Mouse (Mus musculus) ES-E14 (cell line): ENCODE results near the gene Smarca5. TPM values are rescaled to one million over a fixed set of nuclear protein-coding genes. Genes with fewer than 3 reads are reported as not detected.

Source experiments
- DNase-seq: peaks from one replicate; pipeline ENCODE4 v3.0.0-alpha.2; 2013; ENCODE audit warnings: low read depth, low spot score
- H3K27ac ChIP-seq: 2 replicates; pipeline ENCODE4 v1.5.1; 2012; ENCODE audit warnings: low read depth, mild to moderate bottlenecking, low read length, moderate library complexity, mixed read lengths; ENCODE audit not compliant: poor library complexity, insufficient read depth, severe bottlenecking
- H3K36me3 ChIP-seq: 2 replicates; pipeline ENCODE4 v1.6.1; 2012; ENCODE audit warnings: mild to moderate bottlenecking, low read length, moderate library complexity, mixed read lengths; ENCODE audit not compliant: control insufficient read depth, poor library complexity, insufficient read depth, severe bottlenecking
- H3K4me1 ChIP-seq, 2 experiments: fragments of 150-350 bp in 1 of 2; sonication (generic) in 1 of 2; 2 replicates each; pipeline ENCODE4 v1.6.1; 2012; ENCODE audit warnings: low read length in 2 of 2, mild to moderate bottlenecking in 1 of 2, mixed read lengths in 1 of 2; ENCODE audit not compliant: control insufficient read depth in 2 of 2, insufficient read depth in 2 of 2, poor library complexity in 1 of 2
- H3K4me3 ChIP-seq, 2 experiments: fragments of 150-350 bp in 1 of 2; sonication (generic) in 1 of 2; 2 replicates each; pipeline ENCODE4 v1.5.1; 2012; ENCODE audit warnings: low read length in 2 of 2, low read depth in 1 of 2, mild to moderate bottlenecking in 1 of 2, mixed read lengths in 1 of 2; ENCODE audit not compliant: insufficient read depth in 1 of 2, poor library complexity in 1 of 2, severe bottlenecking in 1 of 2
- H3K9ac ChIP-seq: 2 replicates; pipeline ENCODE4 v1.6.1; 2012; ENCODE audit warnings: low read depth, mild to moderate bottlenecking, low read length, mixed read lengths; ENCODE audit not compliant: poor library complexity, insufficient read depth, severe bottlenecking
- H3K9me3 ChIP-seq: fragments of 150-350 bp; sonication (generic); 2 replicates; pipeline ENCODE4 v1.6.1; 2012; ENCODE audit warnings: low read depth, mild to moderate bottlenecking, low read length; ENCODE audit not compliant: control insufficient read depth, insufficient read depth
- CHD2 ChIP-seq: IDR thresholded peaks from 2 replicates; pipeline ENCODE4 v1.6.1; 2014; ENCODE audit warnings: mild to moderate bottlenecking, low read depth, low read length, inconsistent platforms
- HCFC1 ChIP-seq: IDR thresholded peaks from 2 replicates; pipeline ENCODE4 v1.6.1; 2012; ENCODE audit warnings: low read length, inconsistent platforms, borderline replicate concordance; ENCODE audit not compliant: insufficient read depth
- MAFK ChIP-seq: IDR thresholded peaks from 2 replicates; pipeline ENCODE4 v1.6.1; 2014; ENCODE audit warnings: mild to moderate bottlenecking, low read depth, low read length, inconsistent platforms; ENCODE audit not compliant: insufficient read depth
- ZC3H11A ChIP-seq: IDR thresholded peaks from 2 replicates; pipeline ENCODE4 v1.6.1; 2012; ENCODE audit warnings: low read depth, mild to moderate bottlenecking, inconsistent platforms, low read length, borderline replicate concordance
- ZNF384 ChIP-seq: IDR thresholded peaks from 2 replicates; pipeline ENCODE4 v1.6.1; 2012; ENCODE audit warnings: low read depth, low read length, inconsistent platforms
- in situ Hi-C, 2 experiments: fragments of 600-800 bp; cut with MboI; formaldehyde crosslinking; loops; one replicate each; pipeline ENCODE4 v1.15.1; 2025; ENCODE audit warnings: low sequenced_read_pairs in 2 of 2, inconsistent platforms in 1 of 2; ENCODE audit not compliant: unreplicated experiment in 2 of 2
- total RNA-seq: library from RNA; depleted of rRNA; stranded (reverse); fragments of 300-350 nt; gene quantifications from 2 replicates; pipeline ENCODE4 v1.2.3, GENCODE M21; 2012

Smarca5 gene
- total RNA-seq, 1 experiment = 103 TPM

GRCm38 (mm10) chr8:80738046-80738387 is 1.3 kb downstream of the Smarca5 start:
- TF ChIP-seq MAFK (no peak), HCFC1 (0 out of 2 replicates have a peak, but pooled peaks have one; percentile 14)
- H3K4me3 ChIP-seq = peak overlapping the region; percentile 79 to 85
- DNase-seq = no peak
- in situ Hi-C loops = loop anchor here in 1 of 2 experiments (25.0 kb wide), 1 partner anchor 1051 kb away; no protein-coding TSS in a partner anchor
- H3K9me3 ChIP-seq = no peaks in the 10 kb centered on the region
- H3K9ac ChIP-seq = peak overlapping the region; percentile 83
- peak overlapping the region; percentile 80 for H3K27ac ChIP-seq
- H3K4me1 ChIP-seq = peaks cover 2 to 6% of the 10 kb centered on the region in 2 experiments; a peak in 3 of 4 replicates
- H3K36me3 ChIP-seq = peaks cover 6% of the 10 kb centered on the region

GRCm38 (mm10) chr8:80732326-80732725 is 7.0 kb downstream of the Smarca5 start:
- DNase-seq = no peak
- in situ Hi-C loops = loop anchor here in 1 of 2 experiments (25.0 kb wide), 1 partner anchor 1045 kb away; no protein-coding TSS in a partner anchor
- Histone ChIP-seq H3K9me3 (no peaks in the 10 kb centered on the region), H3K36me3 (peaks cover 10% of the 10 kb centered on the region), H3K4me1 (peaks cover 0 to 5% of the 10 kb centered on the region in 2 experiments; a peak in 1 of 4 replicates), H3K27ac (no peak overlapping the region), H3K9ac (no peak overlapping the region), H3K4me3 (no peak overlapping the region)
- no peak for TF ChIP-seq HCFC1
- no peak for TF ChIP-seq ZNF384
- TF ChIP-seq CHD2 = no peak
- TF ChIP-seq MAFK = no peak
- TF ChIP-seq ZC3H11A = no peak

- DNase-seq = no peak
- in situ Hi-C loops = no loop called here
- Histone ChIP-seq H3K9me3 (no peaks in the 10 kb centered on the region), H3K4me3 (no peak overlapping the region), H3K4me1 (peaks cover 0 to 3% of the 10 kb centered on the region in 2 experiments; a peak in 1 of 4 replicates), H3K27ac (no peak overlapping the region), H3K36me3 (peaks cover 8% of the 10 kb centered on the region), H3K9ac (no peak overlapping the region)
- TF ChIP-seq ZNF384 (no peak), ZC3H11A (no peak), MAFK (no peak), HCFC1 (no peak), CHD2 (no peak)
Measured at GRCm38 (mm10) chr8:80714461-80714860, 24.8 kb downstream of the Smarca5 start.

- Histone ChIP-seq H3K9ac (no peak overlapping the region), H3K27ac (no peak overlapping the region), H3K4me1 (peaks cover 0 to 3% of the 10 kb centered on the region in 2 experiments; a peak in 1 of 4 replicates), H3K36me3 (peaks cover 19% of the 10 kb centered on the region), H3K9me3 (no peaks in the 10 kb centered on the region), H3K4me3 (no peak overlapping the region)
- DNase-seq = peak; percentile 41
- in situ Hi-C loops = no loop called here
- TF ChIP-seq ZNF384 (peak; percentile 76; the same call in 1 of the 2 replicates), HCFC1 (no peak)
Measured at GRCm38 (mm10) chr8:80710670-80711400, 28.5 kb downstream of the Smarca5 start.

GRCm38 (mm10) chr8:80688141-80688540 is 51.2 kb downstream of the Smarca5 start:
- H3K27ac ChIP-seq = no peak overlapping the region
- no peak overlapping the region for H3K4me3 ChIP-seq
- no peak overlapping the region for H3K9ac ChIP-seq
- peak; percentile 36 for DNase-seq
- H3K4me1 ChIP-seq = no peaks in the 10 kb centered on the region
- TF ChIP-seq MAFK = no peak
- TF ChIP-seq HCFC1 = no peak
- TF ChIP-seq CHD2 = no peak
- TF ChIP-seq ZNF384 = no peak
- peak; percentile 94 for TF ChIP-seq ZC3H11A
- H3K9me3 ChIP-seq = no peaks in the 10 kb centered on the region
- in situ Hi-C loops = loop anchor here (5.0 to 10.0 kb wide), 2 partner anchors 193 to 196 kb away; partner anchors contain the start of gene Gypa (in 2 of the 2)
- H3K36me3 ChIP-seq = no peaks in the 10 kb centered on the region
